Mouse (Mus musculus): ENCODE data around the gene Vmn1r52.
"Not testable (repeated sequence)": the region's sequence is repeated elsewhere in the genome, so short reads cannot be mapped to it uniquely, and the experiment has no call there.

DNA sequence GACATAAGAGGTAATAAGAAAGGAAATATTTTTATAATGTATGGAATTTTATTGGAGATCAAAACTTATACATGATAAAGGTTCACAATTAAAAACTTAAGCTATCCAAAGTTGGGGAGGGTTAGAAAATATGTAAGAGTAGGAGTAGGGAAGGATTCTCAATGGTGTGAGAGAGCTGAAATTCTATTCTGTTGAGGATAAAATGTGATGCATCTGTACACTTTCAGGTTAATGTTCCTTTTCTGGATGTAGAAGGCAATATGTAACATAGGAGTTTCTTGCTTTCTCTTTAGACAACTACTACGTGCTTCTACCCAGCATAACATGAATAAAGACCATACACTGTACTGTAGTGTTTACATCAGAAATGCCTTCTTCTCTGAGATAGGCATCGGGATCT is 27.9 kb downstream of the Vmn1r52 start, which contains the start of gene V1ra8:
- TF ChIP-seq EP300, CTCF (IDR thresholded peaks at IDR 0.05; ENCODE audit: low read depth): not testable (repeated sequence)
